Mouse (Mus musculus) lung, postnatal 0 days (tissue): Measurements from ENCODE around the gene Sec24b.
A peak's percentile ranks its signal among the peaks of the same experiment; 100 is the strongest.

Experiments
- CTCF ChIP-seq: IDR thresholded peaks from 2 replicates; pipeline ENCODE4 v1.5.1; 2016; ENCODE audit warnings: antibody characterized with exemption, mild to moderate bottlenecking
- EP300 ChIP-seq: IDR thresholded peaks from 2 replicates; pipeline ENCODE4 v1.6.1; 2016; ENCODE audit warnings: antibody characterized with exemption, mild to moderate bottlenecking, control low read depth

DNA sequence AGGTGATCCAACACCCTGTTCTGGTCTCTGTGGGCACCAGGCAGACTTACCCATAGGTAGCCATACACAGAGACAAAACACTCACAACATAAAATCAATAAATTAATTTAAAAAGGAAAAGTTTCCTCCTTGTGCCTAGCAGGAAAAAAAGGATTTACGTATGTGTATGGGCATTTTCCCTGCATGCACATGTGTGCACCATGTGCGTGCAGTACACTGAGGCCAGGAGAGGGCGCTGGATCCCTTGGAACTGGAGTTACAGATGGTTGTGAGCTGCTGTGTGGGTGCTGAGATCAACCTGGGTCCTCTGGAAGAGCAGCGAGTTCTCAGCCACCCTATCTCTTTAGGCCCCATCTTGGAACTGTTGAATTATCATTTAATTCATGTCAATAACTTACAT, 76.0 kb downstream of the Sec24b start:
- peak; percentile 51 for TF ChIP-seq CTCF
- TF ChIP-seq EP300, result no peak
